Mouse (Mus musculus) limb, embryonic 13.5 days (tissue): ENCODE data around the gene Arpp21. TPM values are rescaled to one million over a fixed set of nuclear protein-coding genes. Genes with fewer than 3 reads are reported as not detected.

Experiments used
- ATAC-seq: fragments of 200-750 bp; cut with Nextera tagmentation; 2 replicates; pipeline ENCODE4 v1.8.0; 2017; ENCODE audit warnings: low read depth, moderate number of reproducible peaks, moderate TSS enrichment; ENCODE audit not compliant: low FRiP score
- H3K27ac ChIP-seq: fragments of 300-500 bp; sonication (generic); 2 replicates; pipeline ENCODE4 v1.5.1; 2015; ENCODE audit warnings: inconsistent platforms, mild to moderate bottlenecking, moderate library complexity
- H3K27me3 ChIP-seq: fragments of 300-500 bp; sonication (generic); 2 replicates; pipeline ENCODE4 v1.6.1; 2015; ENCODE audit warnings: mild to moderate bottlenecking, inconsistent platforms
- H3K36me3 ChIP-seq: fragments of 300-500 bp; sonication (generic); 2 replicates; pipeline ENCODE4 v1.6.1; 2015; ENCODE audit warnings: inconsistent platforms, mild to moderate bottlenecking, moderate library complexity
- H3K4me1 ChIP-seq: fragments of 300-500 bp; sonication (generic); 2 replicates; pipeline ENCODE4 v1.6.1; 2015; ENCODE audit warnings: inconsistent platforms
- H3K4me2 ChIP-seq: fragments of 300-500 bp; sonication (generic); replicated peaks from 2 replicates; pipeline ENCODE4 v1.6.1; 2015; ENCODE audit warnings: inconsistent platforms, mild to moderate bottlenecking, moderate library complexity
- H3K4me3 ChIP-seq: fragments of 300-500 bp; sonication (generic); 2 replicates; pipeline ENCODE4 v1.5.1; 2015; ENCODE audit warnings: moderate library complexity, mild to moderate bottlenecking, inconsistent platforms
- H3K9ac ChIP-seq: fragments of 300-500 bp; sonication (generic); 2 replicates; pipeline ENCODE4 v1.6.1; 2015; ENCODE audit warnings: mild to moderate bottlenecking, inconsistent platforms
- H3K9me3 ChIP-seq: fragments of 300-500 bp; sonication (generic); 2 replicates; pipeline ENCODE4 v1.6.1; 2016; ENCODE audit warnings: inconsistent platforms
- WGBS: fragments of 180-500 bp; shearing (Covaris S2); methylation state at CpG from one replicate; pipeline ENCODE4 v1.1.7; 2015; 5-methylcytosine and 5-hydroxymethylcytosine counted together
- microRNA-seq: library from miRNA; unstranded; fragments of <30 nt; microRNA quantifications from one replicate; pipeline ENCODE4, GENCODE M21; 2016
- polyA plus RNA-seq: library from polyadenylated mRNA; unstranded; fragments of >200 nt; fragmentation: Nextera tagmentation; extraction: Ambion mirVana; gene quantifications from 2 replicates; pipeline ENCODE4 v1.2.1, GENCODE M21; 2015

Arpp21 gene
- polyA plus RNA-seq, 1 experiment from 2014 or later = 18.9 TPM

- no peaks in the 10 kb centered on the region for H3K27me3 ChIP-seq
- no peaks in the 10 kb centered on the region for H3K36me3 ChIP-seq
- no peak overlapping the region for H3K4me3 ChIP-seq
- H3K4me1 ChIP-seq = peaks cover 6% of the 10 kb centered on the region; the same call in 1 of the 2 replicates
- H3K9me3 ChIP-seq = no peaks in the 10 kb centered on the region
- 38% methylated on average over 8 of the region's 8 CpGs for WGBS
- H3K27ac ChIP-seq = no peak overlapping the region
- no peak overlapping the region for H3K9ac ChIP-seq
- ATAC-seq = peak; percentile 90
- no peak overlapping the region for H3K4me2 ChIP-seq
These were observed 212.1 kb downstream of the Arpp21 start for GRCm38 (mm10) chr9:112023562-112024015.

DNA sequence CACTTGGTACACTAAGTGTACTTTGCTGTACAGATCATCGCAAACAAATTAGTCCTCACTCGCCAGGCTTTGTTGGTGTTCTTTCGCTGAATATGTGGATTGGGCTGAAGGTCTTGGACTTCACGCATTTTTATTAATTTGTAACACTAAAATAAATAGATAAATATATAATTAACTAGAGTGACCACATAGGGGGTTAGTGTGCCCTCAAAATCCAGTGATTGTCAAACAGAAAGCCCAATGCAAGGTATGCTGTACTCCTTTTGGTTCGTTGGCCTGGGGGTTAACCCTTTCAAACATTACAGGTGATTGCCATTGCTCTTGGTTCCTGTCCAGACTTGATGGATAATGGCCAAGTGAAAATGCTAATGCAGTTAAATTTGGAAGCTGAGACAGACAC lies 212.6 kb downstream of the Arpp21 start:
- Histone ChIP-seq H3K4me3 (no peak overlapping the region), H3K36me3 (no peaks in the 10 kb centered on the region), H3K27me3 (no peaks in the 10 kb centered on the region), H3K4me1 (peaks cover 6% of the 10 kb centered on the region; the same call in 1 of the 2 replicates), H3K4me2 (no peak overlapping the region), H3K27ac (no peak overlapping the region), H3K9me3 (no peaks in the 10 kb centered on the region), H3K9ac (no peak overlapping the region)
- no peak for ATAC-seq
- WGBS = 87% methylated on average over 5 of the region's 5 CpGs

Small RNAs within 50 kb of the gene (microRNA-seq; reads per million reads assigned to microRNA genes)
- gene Mir128-2 = 116 reads per million, percentile 54 among the genes with 10 or more reads in this experiment
